Mouse (Mus musculus) kidney, postnatal 10 days (tissue): ENCODE data around the gene Ildr2.

Source experiments
- DNase-seq: peaks from one replicate; pipeline ENCODE4 v3.0.0; 2021; ENCODE audit warnings: mixed read lengths

Gene Ildr2

GRCm38 (mm10) chr1:166343586-166343985, 89.6 kb downstream of the Ildr2 start:
- no peak for DNase-seq

GRCm38 (mm10) chr1:166344300-166345077, 90.5 kb downstream of the Ildr2 start:
- DNase-seq, result no peak

GRCm38 (mm10) chr1:166345602-166346001, 91.7 kb downstream of the Ildr2 start:
- DNase-seq, result no peak

GRCm38 (mm10) chr1:166346906-166347305, 93.0 kb downstream of the Ildr2 start:
- DNase-seq, result no peak

GRCm38 (mm10) chr1:166349341-166349740, 95.4 kb downstream of the Ildr2 start:
- DNase-seq, result no peak

- DNase-seq, result no peak
These were observed 95.8 kb downstream of the Ildr2 start for GRCm38 (mm10) chr1:166349751-166350150.

GRCm38 (mm10) chr1:166360157-166360855, 106.4 kb downstream of the Ildr2 start:
- DNase-seq, result peak; percentile 93

GRCm38 (mm10) chr1:166360896-166361295, 107.0 kb downstream of the Ildr2 start:
- DNase-seq, result no peak

- DNase-seq, result no peak
These were observed 107.9 kb downstream of the Ildr2 start for GRCm38 (mm10) chr1:166361842-166362241.

GRCm38 (mm10) chr1:166362659-166363058, 108.7 kb downstream of the Ildr2 start:
- DNase-seq, result no peak

GRCm38 (mm10) chr1:166363122-166363521, 109.2 kb downstream of the Ildr2 start:
- no peak for DNase-seq
